In genomic region chr3:85378703-85379395, GRCm38 (mm10) we compare ENCODE assay signal across 10 mouse cellular contexts.
DNase-seq lines count a peak whose midpoint lies in the region; ATAC-seq and TF ChIP-seq lines count a peak whose summit lies in the region.
"Had no signal": no experiment of that assay in that cellular context is flagged by ENCODE, and none has a peak within 500 bp of the region (broad histone marks: within the 10 kb centered on the region; RNA-seq: fewer than 3 reads in every experiment).

No protein-coding gene starts in this region.

- peak overlapping the region; percentile 84 for H3K27ac ChIP-seq in heart, postnatal 0 days (ENCODE audit: low read depth)
- H3K27ac ChIP-seq: embryonic facial prominence, embryonic 12.5 days; liver, embryonic 12.5 days had no signal

- peaks cover 14% of the 10 kb centered on the region; the same call in 1 of the 2 replicates for H3K4me1 ChIP-seq in heart, postnatal 0 days (ENCODE audit: control insufficient read depth, insufficient read depth)
- H3K4me1 ChIP-seq: embryonic facial prominence, embryonic 12.5 days; liver, embryonic 12.5 days had no signal

- no peak for TF ChIP-seq EP300 in heart, postnatal 0 days (IDR thresholded peaks at IDR 0.05; ENCODE audit: low read depth)

- ATAC-seq in heart, postnatal 0 days (ENCODE audit: insufficient read depth, low read depth) = peak; percentile 19; the same call in 1 of the 2 replicates
- ATAC-seq: inflammation-experienced regulatory T-cells, adult 6 months; liver, embryonic 12.5 days had no signal

- no peak overlapping the region for H3K9ac ChIP-seq in heart, postnatal 0 days (replicated peaks; ENCODE audit: low read depth, low read length)
- H3K9ac ChIP-seq: embryonic facial prominence, embryonic 12.5 days; liver, embryonic 12.5 days had no signal

- intact Hi-C loops in heart, postnatal 25 days (cut with DNase I) = loop anchor here (10.0 kb wide), 1 partner anchor 454 kb away; no protein-coding TSS in a partner anchor

- H3K27me3 ChIP-seq in heart, postnatal 0 days (ENCODE audit: control insufficient read depth, insufficient read depth, low read length) = no peaks in the 10 kb centered on the region
- H3K27me3 ChIP-seq: embryonic facial prominence, embryonic 12.5 days; liver, embryonic 12.5 days had no signal

- H3K4me2 ChIP-seq in heart, postnatal 0 days (ENCODE audit: low read depth, low read length) = no peak overlapping the region
- H3K4me2 ChIP-seq: embryonic facial prominence, embryonic 12.5 days; liver, embryonic 12.5 days had no signal

- H3K9me3 ChIP-seq in heart, postnatal 0 days (replicated peaks; ENCODE audit: control insufficient read depth, low read length) = no peaks in the 10 kb centered on the region
- H3K9me3 ChIP-seq: embryonic facial prominence, embryonic 12.5 days; liver, embryonic 12.5 days had no signal

- DNase-seq in heart, postnatal 0 days (ENCODE audit: low spot score) = no peak
- DNase-seq in heart, postnatal 25 days (ENCODE audit: low spot score) = no peak
- peak; percentile 91 for DNase-seq in brain, adult 2 months (ENCODE audit: low read depth, low spot score)
- DNase-seq in cerebellum, adult 18-20 months = peak; percentile 32 to 55
- peak; percentile 25 to 36 for DNase-seq in frontal cortex, postnatal 14 days (ENCODE audit: low spot score in 2 of 2)
- DNase-seq in lung, postnatal 4 days = no peak
- no peak for DNase-seq in lung, adult 18-20 months

- no peaks in the 10 kb centered on the region for H3K36me3 ChIP-seq in heart, postnatal 0 days (replicated peaks; ENCODE audit: control insufficient read depth, insufficient read depth, low read length)
- H3K36me3 ChIP-seq: embryonic facial prominence, embryonic 12.5 days; liver, embryonic 12.5 days had no signal

- H3K4me3 ChIP-seq in heart, postnatal 0 days (ENCODE audit: low read depth, low read length) = no peak overlapping the region
- H3K4me3 ChIP-seq: embryonic facial prominence, embryonic 12.5 days; liver, embryonic 12.5 days had no signal

- TF ChIP-seq CTCF in heart, postnatal 0 days (IDR thresholded peaks at IDR 0.05; ENCODE audit: low read depth) = no peak

- 45% methylated on average over 16 of the region's 16 CpGs for WGBS in heart, postnatal 0 days

Comparison
In these comparisons a context has a peak if more than half of its experiments do, and no peak if none do; other contexts are left out.
1. DNase-seq: peak in brain, adult 2 months (single experiment), cerebellum, adult 18-20 months (2 of 2) and frontal cortex, postnatal 14 days (2 of 2); none in heart, postnatal 0 days (single experiment), heart, postnatal 25 days (single experiment), lung, postnatal 4 days (0 of 2) and lung, adult 18-20 months (0 of 2).